Mouse (Mus musculus): ENCODE data around the gene Cmtr2.

Cmtr2 gene

GRCm38 (mm10) chr8:110215365-110215764, at the start of gene Cmtr2:
Cmtr2 (plus strand) TSS chr8:110215665.
- CTCF ChIA-PET, result no interaction called here
- POLR2A ChIA-PET, result no interaction called here

- ChIA-PET CTCF (no interaction called here), POLR2A (no interaction called here)
Observed at GRCm38 (mm10) chr8:110166270-110166669, 49.2 kb upstream of the Cmtr2 start.

DNA sequence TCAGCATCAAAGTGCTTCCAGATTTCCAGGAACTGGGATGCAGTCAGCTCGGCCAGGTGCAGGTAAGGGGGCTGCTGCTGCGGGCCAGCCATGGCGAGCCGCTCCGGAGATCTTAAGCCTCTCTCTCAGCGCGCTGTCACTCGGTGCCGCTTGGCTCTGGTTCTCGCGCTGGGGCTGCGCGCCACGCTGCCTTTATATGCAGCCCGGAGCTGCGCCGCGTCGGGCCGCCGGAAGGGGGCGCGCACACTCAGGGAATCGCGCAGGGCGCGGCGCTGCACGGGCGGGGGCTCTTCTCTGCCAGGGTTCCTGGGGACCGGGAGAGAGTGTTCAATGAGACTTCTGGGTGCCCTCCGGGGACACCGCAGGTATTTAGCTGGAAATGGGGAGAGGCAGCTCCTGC, 47.4 kb upstream of the Cmtr2 start, which contains the start of gene Calb2:
Gene Calb2 (minus strand): TSS at position 165 of the 400 bp plus-strand sequence.
- CTCF ChIA-PET, result interaction anchor here (0.6 to 2.4 kb wide), 40 partner anchors 8 to 515 kb away, joined by 3 to 14 read pairs (median 4); partner anchors contain the start of gene Vac14 (in 1 of the 4)
- POLR2A ChIA-PET, result interaction anchor here (0.6 to 2.3 kb wide), 11 partner anchors 8 to 355 kb away, joined by 3 to 10 read pairs (median 3); no protein-coding TSS in a partner anchor

DNA sequence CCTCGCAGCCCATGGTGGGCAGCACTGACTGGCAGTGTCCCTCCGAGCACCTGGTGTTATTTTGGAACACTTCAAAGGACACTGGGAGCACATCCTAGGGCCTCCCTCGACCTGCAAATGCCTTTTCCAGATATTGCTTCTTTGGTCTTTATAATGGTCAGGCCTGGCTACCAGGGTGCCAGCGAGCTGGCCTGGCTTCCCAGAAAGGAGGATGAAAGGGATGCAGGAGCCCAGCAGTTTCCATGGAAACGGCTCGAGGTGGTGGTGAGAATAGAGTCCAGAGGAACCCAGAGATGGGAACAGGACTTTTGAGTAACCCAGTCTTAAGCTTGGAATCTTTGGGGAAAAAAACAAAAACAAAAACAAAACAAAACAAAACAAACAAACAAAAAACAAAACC, 43.3 kb upstream of the Cmtr2 start:
- POLR2A ChIA-PET, result no interaction called here
- CTCF ChIA-PET, result no interaction called here

GRCm38 (mm10) chr8:110174826-110175225, 40.6 kb upstream of the Cmtr2 start:
- ChIA-PET CTCF (interaction anchor here in 1 of 4 experiments (0.6 kb wide), 1 partner anchor 1245 kb away, joined by 10 read pairs; no protein-coding TSS in a partner anchor), POLR2A (interaction anchor here in 2 of 4 experiments (0.6 to 0.7 kb wide), 2 partner anchors 91 to 726 kb away, joined by 3 to 6 read pairs; no protein-coding TSS in a partner anchor)

DNA sequence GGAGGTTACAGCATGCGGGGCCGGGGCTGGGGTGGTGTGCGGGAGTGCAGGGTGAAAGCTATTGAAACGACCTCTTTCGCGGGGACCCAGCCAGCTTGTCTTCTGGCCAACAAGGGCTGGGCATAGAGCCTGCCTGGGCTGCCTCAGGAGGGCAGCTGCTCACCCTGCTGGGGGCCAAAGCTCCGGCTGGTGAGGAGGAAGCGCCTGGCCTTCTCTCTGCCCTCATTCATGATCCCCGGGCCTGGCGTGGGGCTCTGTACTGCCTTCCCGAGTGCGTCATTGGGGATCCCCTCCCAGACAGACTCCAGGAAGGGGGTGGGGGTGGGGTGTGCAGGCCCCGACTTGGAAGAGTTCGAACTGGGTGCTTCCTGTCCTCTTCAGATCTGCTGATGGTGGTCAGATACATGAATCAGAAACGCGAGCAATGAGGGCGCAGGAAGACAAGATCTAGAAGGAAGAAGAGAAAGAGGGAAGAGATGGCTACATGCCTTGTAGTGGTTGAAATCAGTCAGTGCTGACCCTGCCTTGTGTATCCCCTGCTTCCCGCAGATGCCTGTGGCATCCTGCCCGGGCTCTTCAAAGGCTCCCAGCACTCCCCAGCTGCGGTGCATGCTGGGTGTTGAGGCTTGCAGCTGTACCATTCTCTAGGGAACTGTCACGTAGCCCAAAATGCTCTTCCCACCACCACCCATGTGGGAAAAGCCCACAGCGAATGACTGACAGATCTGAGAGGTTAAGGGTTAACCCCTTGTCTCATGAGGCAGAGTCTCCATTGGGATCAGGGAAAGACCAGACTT, 37.9 kb upstream of the Cmtr2 start:
- ChIA-PET POLR2A (interaction anchor here in 2 of 4 experiments (0.5 to 0.7 kb wide), 3 partner anchors 16 to 1471 kb away, joined by 3 to 7 read pairs (median 4); no protein-coding TSS in a partner anchor), CTCF (interaction anchor here in 3 of 4 experiments (0.6 to 1.9 kb wide), 3 partner anchors 9 to 64 kb away, joined by 3 to 10 read pairs (median 7); partner anchors contain the start of gene Calb2 (in 2 of the 3))

DNA sequence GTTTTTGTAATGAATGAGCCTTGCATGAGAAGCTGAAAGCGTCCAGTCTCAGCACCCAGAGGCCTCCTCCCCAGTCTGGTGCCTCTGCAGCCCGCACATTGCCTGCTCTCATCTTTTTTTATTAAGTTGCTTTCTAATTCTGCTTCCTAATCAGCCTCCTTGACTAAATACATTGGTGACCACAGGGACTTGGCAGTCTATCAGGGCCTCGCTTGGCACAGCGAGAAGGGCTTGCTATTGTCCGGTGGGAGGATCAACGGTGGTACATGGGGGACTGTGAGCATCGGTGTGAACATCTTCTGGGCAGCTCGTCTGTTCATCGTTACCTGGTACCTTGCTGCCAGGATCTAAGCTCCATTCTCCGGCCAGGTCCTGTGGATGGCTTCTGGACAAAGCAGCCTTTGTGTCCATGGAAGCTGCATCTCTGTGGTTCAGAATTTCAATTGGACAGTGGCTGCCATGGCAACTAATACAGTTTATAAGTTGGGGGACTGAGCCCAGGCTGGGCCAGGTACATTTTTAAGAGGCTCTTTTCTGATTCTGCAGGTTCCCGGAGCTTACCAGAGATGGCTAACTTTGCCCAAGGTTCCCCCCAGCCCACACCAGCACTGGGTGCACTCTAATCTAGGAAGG, 32.6 kb upstream of the Cmtr2 start:
- CTCF ChIA-PET, result interaction anchor here in 2 of 4 experiments (0.7 to 1.5 kb wide), 2 partner anchors 37 to 304 kb away, joined by 3 to 5 read pairs; no protein-coding TSS in a partner anchor
- POLR2A ChIA-PET, result interaction anchor here in 2 of 4 experiments (0.6 to 1.9 kb wide), 2 partner anchors 35 to 231 kb away, joined by 3 to 4 read pairs; no protein-coding TSS in a partner anchor

- ChIA-PET CTCF (interaction anchor here in 2 of 4 experiments (0.7 to 1.5 kb wide), 2 partner anchors 38 to 303 kb away, joined by 3 to 5 read pairs; no protein-coding TSS in a partner anchor), POLR2A (interaction anchor here in 2 of 4 experiments (0.6 to 1.9 kb wide), 2 partner anchors 34 to 230 kb away, joined by 3 to 4 read pairs; no protein-coding TSS in a partner anchor)
Observed at GRCm38 (mm10) chr8:110183748-110184147, 31.7 kb upstream of the Cmtr2 start.

DNA sequence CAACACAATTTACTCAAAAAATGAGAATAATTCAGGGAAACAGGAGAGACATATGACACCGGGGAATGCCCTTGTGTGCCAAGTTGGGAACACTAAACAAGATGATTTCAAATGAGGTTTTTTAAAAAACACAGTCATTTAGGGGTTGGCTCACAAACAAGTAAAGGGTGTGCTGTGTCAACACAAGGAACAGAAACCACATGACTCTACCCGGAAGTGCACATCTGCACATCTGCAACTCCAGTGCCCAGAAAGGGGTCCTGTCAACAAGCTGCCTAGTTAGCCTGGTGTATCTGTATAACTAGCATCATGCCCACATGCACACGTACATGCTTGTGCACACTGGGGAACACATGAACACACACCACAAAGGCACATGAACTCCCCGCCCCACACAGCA, 29.9 kb upstream of the Cmtr2 start:
- POLR2A ChIA-PET, result interaction anchor here in 1 of 4 experiments (0.6 kb wide), 1 partner anchor 300 kb away, joined by 3 read pairs; no protein-coding TSS in a partner anchor

DNA sequence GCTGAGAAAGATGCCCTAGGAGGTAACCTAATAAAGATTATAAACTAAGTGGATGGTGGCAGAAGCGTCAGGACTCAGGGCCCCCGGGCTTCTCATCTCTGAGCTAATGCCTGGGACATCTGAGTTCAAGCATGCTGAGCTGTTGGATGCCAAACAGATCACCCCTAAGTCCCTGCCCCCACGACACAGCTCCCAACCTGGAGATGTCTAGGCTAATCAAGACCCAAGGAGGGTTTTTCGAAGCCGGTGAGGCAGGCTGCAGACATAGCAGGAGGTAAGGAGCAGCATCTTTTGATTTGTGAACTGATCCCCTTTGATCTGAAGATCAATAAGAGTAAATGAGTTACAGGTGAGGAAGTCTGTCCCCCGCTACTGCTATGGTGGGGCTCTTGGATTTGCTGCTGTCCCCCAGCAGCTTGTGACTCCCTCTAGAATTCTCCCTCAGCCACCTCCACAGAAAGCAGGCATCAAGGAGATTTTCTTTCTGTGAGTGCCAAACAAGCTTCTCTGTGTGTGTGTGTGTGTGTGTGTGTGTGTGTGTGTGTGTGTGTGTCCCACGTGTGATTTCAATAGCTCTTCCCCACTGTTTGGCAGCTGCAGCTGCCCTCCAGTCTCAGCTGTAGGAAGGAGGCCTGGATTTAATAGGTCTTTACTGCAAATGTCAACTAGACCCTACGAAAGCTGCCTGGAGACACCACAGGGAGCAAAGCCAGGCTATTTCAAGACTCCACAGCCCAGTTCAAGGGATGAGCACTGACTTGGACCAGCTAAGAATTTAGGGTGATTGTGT, 26.3 kb upstream of the Cmtr2 start:
- ChIA-PET POLR2A (interaction anchor here in 1 of 4 experiments (0.7 to 1.2 kb wide), 2 partner anchors 13 to 28 kb away, joined by 3 to 5 read pairs; no protein-coding TSS in a partner anchor), CTCF (interaction anchor here in 3 of 4 experiments (0.6 to 1.0 kb wide), 4 partner anchors 20 to 947 kb away, joined by 3 read pairs; no protein-coding TSS in a partner anchor)

More for the DNA sequence above, 29.9 kb upstream of the Cmtr2 start:
- CTCF ChIA-PET, result interaction anchor here in 2 of 4 experiments (0.6 to 1.2 kb wide), 2 partner anchors 17 to 114 kb away, joined by 5 to 6 read pairs; no protein-coding TSS in a partner anchor

DNA sequence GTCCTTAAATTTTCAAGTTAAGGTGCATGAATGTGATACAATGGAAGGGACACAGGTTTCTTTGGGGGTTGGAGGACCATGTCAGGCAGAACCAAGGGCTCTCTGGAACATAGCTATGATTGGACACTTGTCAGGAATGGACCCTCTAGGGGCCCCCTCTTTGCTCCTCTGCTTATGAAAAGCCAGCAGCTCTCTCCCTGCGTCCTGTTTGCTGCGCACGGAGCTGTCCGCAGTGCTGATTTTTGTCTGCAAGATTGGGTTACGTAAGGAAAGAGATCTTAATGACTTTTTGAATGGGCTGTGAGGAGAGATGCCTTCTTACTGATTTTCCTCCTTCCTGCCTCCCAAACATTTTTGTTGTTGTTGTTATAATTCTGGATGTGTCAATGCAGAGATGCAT, 18.8 kb upstream of the Cmtr2 start:
- CTCF ChIA-PET, result interaction anchor here in 1 of 4 experiments (1.1 to 1.4 kb wide), 2 partner anchors 11 to 28 kb away, joined by 3 to 4 read pairs; partner anchors contain the start of gene Calb2
- POLR2A ChIA-PET, result interaction anchor here (0.5 to 1.3 kb wide), 6 partner anchors 21 to 1549 kb away, joined by 3 to 5 read pairs (median 4); no protein-coding TSS in a partner anchor

DNA sequence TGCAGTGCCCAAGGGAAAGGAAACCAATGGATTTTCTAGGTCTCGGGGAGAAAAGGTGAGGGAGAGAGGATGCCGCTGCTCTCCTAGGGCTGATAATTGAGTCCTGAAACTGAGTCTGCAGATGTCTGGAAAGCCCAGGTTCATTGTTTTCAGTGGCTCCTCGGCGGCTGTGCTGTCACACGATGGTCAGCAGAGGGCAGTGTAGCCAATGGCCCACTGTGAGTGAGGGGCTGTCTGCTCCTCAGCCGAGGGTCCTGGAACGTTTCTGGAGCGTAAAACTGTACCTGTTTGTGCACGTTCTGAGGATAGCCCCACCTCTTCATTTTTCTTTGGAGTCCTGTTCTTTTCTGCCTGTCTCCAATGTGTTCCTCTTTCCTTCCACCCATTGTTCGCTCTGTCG, 13.7 kb upstream of the Cmtr2 start:
- POLR2A ChIA-PET, result no interaction called here
- CTCF ChIA-PET, result no interaction called here

- ChIA-PET CTCF (no interaction called here), POLR2A (interaction anchor here in 1 of 4 experiments (0.7 to 1.7 kb wide), 2 partner anchors 15 to 25 kb away, joined by 3 to 4 read pairs; no protein-coding TSS in a partner anchor)
Observed at GRCm38 (mm10) chr8:110216253-110216652, 788 bp downstream of the Cmtr2 start.

- ChIA-PET POLR2A (interaction anchor here in 2 of 4 experiments (0.6 to 1.9 kb wide), 9 partner anchors 10 to 439 kb away, joined by 3 to 7 read pairs (median 4); partner anchors contain the start of genes Ap1g1 (in 1 of the 2) and Hydin (in 1 of the 2)), CTCF (interaction anchor here in 1 of 4 experiments (0.8 to 1.0 kb wide), 2 partner anchors 10 to 16 kb away, joined by 3 to 4 read pairs; no protein-coding TSS in a partner anchor)
Observed at GRCm38 (mm10) chr8:110217198-110217597, 1.7 kb downstream of the Cmtr2 start.

- ChIA-PET POLR2A (interaction anchor here in 2 of 4 experiments (0.7 to 1.9 kb wide), 11 partner anchors 11 to 440 kb away, joined by 3 to 7 read pairs (median 4); partner anchors contain the start of genes Ap1g1 (in 1 of the 2) and Hydin (in 1 of the 2)), CTCF (interaction anchor here in 2 of 4 experiments (0.5 to 1.0 kb wide), 4 partner anchors 10 to 88 kb away, joined by 3 to 10 read pairs (median 4); no protein-coding TSS in a partner anchor)
Observed at GRCm38 (mm10) chr8:110217681-110218131, 2.2 kb downstream of the Cmtr2 start.

DNA sequence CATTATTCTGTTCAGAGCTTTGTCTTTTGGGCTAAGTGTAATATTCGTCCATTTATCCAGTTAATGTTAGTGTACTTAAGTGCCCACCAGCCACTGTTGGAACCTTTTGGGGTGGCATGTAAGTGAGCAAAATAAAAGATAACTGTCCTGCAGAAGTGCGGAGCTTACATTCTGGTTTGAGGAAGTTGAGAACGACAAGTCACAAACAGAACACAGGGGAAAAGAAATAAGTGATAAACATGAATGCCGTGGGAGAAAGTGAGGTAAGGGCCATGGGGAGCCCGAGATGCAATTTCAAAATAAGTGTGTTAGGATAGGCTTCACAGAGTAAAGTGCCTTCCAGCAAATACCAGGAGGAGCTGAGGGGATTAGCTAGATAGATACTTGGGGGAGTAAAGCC, 3.0 kb downstream of the Cmtr2 start:
- CTCF ChIA-PET, result interaction anchor here in 1 of 4 experiments (0.5 kb wide), 1 partner anchor 73 kb away, joined by 10 read pairs; no protein-coding TSS in a partner anchor
- POLR2A ChIA-PET, result interaction anchor here in 2 of 4 experiments (0.6 to 1.9 kb wide), 11 partner anchors 14 to 304 kb away, joined by 3 to 7 read pairs (median 4); no protein-coding TSS in a partner anchor

DNA sequence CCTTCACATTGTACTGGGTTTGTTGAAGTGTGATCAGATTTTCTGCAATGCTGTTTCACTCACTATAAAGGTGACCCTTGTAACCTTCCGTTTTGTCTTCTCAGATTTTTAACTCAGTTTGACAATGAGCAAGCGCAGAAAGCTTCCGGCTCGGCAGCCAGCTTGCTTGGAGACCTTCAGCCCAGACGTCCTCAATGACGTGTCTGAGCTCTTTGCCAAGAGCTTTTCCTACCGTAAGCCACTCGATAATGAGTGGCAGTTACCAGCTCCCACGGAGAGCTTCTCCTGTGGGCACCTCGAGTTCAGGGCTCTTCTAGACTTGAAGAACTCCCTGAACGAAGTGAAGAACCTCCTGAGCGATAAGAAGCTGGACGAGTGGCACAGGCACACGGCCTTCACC, 5.5 kb downstream of the Cmtr2 start:
- CTCF ChIA-PET, result interaction anchor here in 2 of 4 experiments (1.0 to 1.8 kb wide), 3 partner anchors 14 to 506 kb away, joined by 3 to 6 read pairs (median 4); no protein-coding TSS in a partner anchor
- POLR2A ChIA-PET, result interaction anchor here in 3 of 4 experiments (1.0 to 2.0 kb wide), 7 partner anchors 10 to 302 kb away, joined by 3 to 9 read pairs (median 4); no protein-coding TSS in a partner anchor

All from embryonic stem cell, embryonic (primary cell).